Mouse (Mus musculus) embryonic facial prominence, embryonic 11.5 days (tissue): ENCODE results near the gene Ccdc188. TPM values are rescaled to one million over a fixed set of nuclear protein-coding genes. Genes with fewer than 3 reads are reported as not detected.

Source experiments
- ATAC-seq: fragments of 200-750 bp; cut with Nextera tagmentation; replicated peaks from 2 replicates; pipeline ENCODE4 v1.8.0; 2017; ENCODE audit warnings: low read depth; ENCODE audit not compliant: insufficient number of reproducible peaks, low FRiP score, low TSS enrichment
- DNase-seq: peaks from one replicate; pipeline ENCODE4 v3.0.0-alpha.2; 2015; ENCODE audit warnings: low spot score
- H3K27ac ChIP-seq: fragments of 300-500 bp; sonication (generic); replicated peaks from 2 replicates; pipeline ENCODE4 v1.5.1; 2014; ENCODE audit warnings: mild to moderate bottlenecking, low read depth, low read length, control low read depth
- H3K27me3 ChIP-seq: fragments of 300-500 bp; sonication (generic); 2 replicates; pipeline ENCODE4 v1.6.1; 2014; ENCODE audit warnings: mild to moderate bottlenecking, low read length, moderate library complexity, mixed read lengths; ENCODE audit not compliant: control insufficient read depth, insufficient read depth
- H3K36me3 ChIP-seq: fragments of 300-500 bp; sonication (generic); replicated peaks from 2 replicates; pipeline ENCODE4 v1.6.1; 2014; ENCODE audit warnings: low read depth, mild to moderate bottlenecking, low read length, moderate library complexity, mixed read lengths; ENCODE audit not compliant: control insufficient read depth, insufficient read depth
- H3K4me1 ChIP-seq: fragments of 300-500 bp; sonication (generic); 2 replicates; pipeline ENCODE4 v1.6.1; 2014; ENCODE audit warnings: low read length, mixed read lengths; ENCODE audit not compliant: control insufficient read depth, insufficient read depth
- H3K4me2 ChIP-seq: fragments of 300-500 bp; sonication (generic); 2 replicates; pipeline ENCODE4 v1.6.1; 2014; ENCODE audit warnings: low read depth, mild to moderate bottlenecking, control low read depth, low read length, moderate library complexity
- H3K4me3 ChIP-seq: fragments of 300-500 bp; sonication (generic); 2 replicates; pipeline ENCODE4 v1.5.1; 2014; ENCODE audit warnings: low read depth, low read length, control low read depth
- H3K9ac ChIP-seq: fragments of 300-500 bp; sonication (generic); replicated peaks from 2 replicates; pipeline ENCODE4 v1.6.1; 2014; ENCODE audit warnings: mild to moderate bottlenecking, control low read depth, low read length
- H3K9me3 ChIP-seq: fragments of 300-500 bp; sonication (generic); replicated peaks from 2 replicates; pipeline ENCODE4 v1.6.1; 2016; ENCODE audit warnings: mild to moderate bottlenecking, low read length, inconsistent platforms, mixed read lengths; ENCODE audit not compliant: control insufficient read depth
- WGBS: fragments of 180-500 bp; shearing (Covaris S2); extraction: QIAGEN DNeasy Blood & Tissue Kit; methylation state at CpG from one replicate; pipeline ENCODE4 v1.1.7; 2014; 5-methylcytosine and 5-hydroxymethylcytosine counted together
- polyA plus RNA-seq: library from polyadenylated mRNA; unstranded; fragments of >200 nt; fragmentation: Nextera tagmentation; extraction: Ambion mirVana; gene quantifications from 2 replicates; pipeline ENCODE4 v1.2.1, GENCODE M21; 2014

Gene Ccdc188
- polyA plus RNA-seq, 1 experiment from 2014 or later: not detected

GRCm38 (mm10) chr16:18179591-18179990, 38.1 kb upstream of the Ccdc188 start:
- Histone ChIP-seq H3K4me1 (no peaks in the 10 kb centered on the region), H3K27ac (no peak overlapping the region), H3K9ac (no peak overlapping the region), H3K4me2 (no peak overlapping the region), H3K27me3 (no peaks in the 10 kb centered on the region), H3K36me3 (no peaks in the 10 kb centered on the region), H3K9me3 (no peaks in the 10 kb centered on the region), H3K4me3 (no peak overlapping the region)
- ATAC-seq: no peak
- no peak for DNase-seq
- 16% methylated on average over 2 of the region's 2 CpGs for WGBS

- 56% methylated on average over 10 of the region's 10 CpGs for WGBS
- Histone ChIP-seq H3K4me3 (no peak overlapping the region), H3K4me1 (no peaks in the 10 kb centered on the region), H3K27ac (no peak overlapping the region), H3K9me3 (no peaks in the 10 kb centered on the region), H3K27me3 (no peaks in the 10 kb centered on the region), H3K9ac (no peak overlapping the region), H3K36me3 (no peaks in the 10 kb centered on the region), H3K4me2 (no peak overlapping the region)
- DNase-seq (no peak), ATAC-seq (no peak)
Measured at GRCm38 (mm10) chr16:18181398-18181797, 36.3 kb upstream of the Ccdc188 start.

- Histone ChIP-seq H3K27ac (no peak overlapping the region), H3K4me1 (no peaks in the 10 kb centered on the region), H3K9ac (no peak overlapping the region), H3K4me2 (no peak overlapping the region), H3K36me3 (no peaks in the 10 kb centered on the region), H3K9me3 (no peaks in the 10 kb centered on the region), H3K4me3 (no peak overlapping the region), H3K27me3 (no peaks in the 10 kb centered on the region)
- ATAC-seq: no peak
- 85% methylated on average over 8 of the region's 8 CpGs for WGBS
- DNase-seq: no peak
Measured at GRCm38 (mm10) chr16:18182766-18183165, 34.9 kb upstream of the Ccdc188 start.

GRCm38 (mm10) chr16:18185715-18186449, 31.8 kb upstream of the Ccdc188 start:
- Histone ChIP-seq H3K4me3 (no peak overlapping the region), H3K27me3 (no peaks in the 10 kb centered on the region), H3K27ac (no peak overlapping the region), H3K9me3 (no peaks in the 10 kb centered on the region), H3K9ac (no peak overlapping the region), H3K36me3 (no peaks in the 10 kb centered on the region), H3K4me2 (no peak overlapping the region), H3K4me1 (no peaks in the 10 kb centered on the region)
- DNase-seq (no peak), ATAC-seq (no peak)
- WGBS: 83% methylated on average over 8 of the region's 8 CpGs

- 82% methylated on average over 4 of the region's 4 CpGs for WGBS
- no peaks in the 10 kb centered on the region for H3K9me3 ChIP-seq
- no peak overlapping the region for H3K4me2 ChIP-seq
- no peak for ATAC-seq
- DNase-seq: no peak
- H3K27me3 ChIP-seq: no peaks in the 10 kb centered on the region
- H3K9ac ChIP-seq: no peak overlapping the region
- H3K4me3 ChIP-seq: no peak overlapping the region
- no peaks in the 10 kb centered on the region for H3K36me3 ChIP-seq
- no peaks in the 10 kb centered on the region for H3K4me1 ChIP-seq
- H3K27ac ChIP-seq: no peak overlapping the region
Measured at GRCm38 (mm10) chr16:18186798-18187197, 30.9 kb upstream of the Ccdc188 start.

- no peak overlapping the region for H3K4me3 ChIP-seq
- H3K9me3 ChIP-seq: no peaks in the 10 kb centered on the region
- DNase-seq: no peak
- no peak overlapping the region for H3K4me2 ChIP-seq
- H3K27ac ChIP-seq: no peak overlapping the region
- H3K9ac ChIP-seq: no peak overlapping the region
- 86% methylated on average over 3 of the region's 3 CpGs for WGBS
- H3K27me3 ChIP-seq: no peaks in the 10 kb centered on the region
- H3K36me3 ChIP-seq: no peaks in the 10 kb centered on the region
- no peak for ATAC-seq
- H3K4me1 ChIP-seq: no peaks in the 10 kb centered on the region
Measured at GRCm38 (mm10) chr16:18187221-18187620, 30.5 kb upstream of the Ccdc188 start.

- 76% methylated on average over 2 of the region's 2 CpGs for WGBS
- Histone ChIP-seq H3K27me3 (no peaks in the 10 kb centered on the region), H3K9me3 (no peaks in the 10 kb centered on the region), H3K27ac (no peak overlapping the region), H3K36me3 (no peaks in the 10 kb centered on the region), H3K4me3 (no peak overlapping the region), H3K4me1 (no peaks in the 10 kb centered on the region), H3K9ac (no peak overlapping the region), H3K4me2 (no peak overlapping the region)
- no peak for ATAC-seq
- DNase-seq: no peak
Measured at GRCm38 (mm10) chr16:18191006-18191405, 26.7 kb upstream of the Ccdc188 start.

GRCm38 (mm10) chr16:18194208-18194985, 23.3 kb upstream of the Ccdc188 start:
- WGBS: 79% methylated on average over 15 of the region's 15 CpGs
- no peak overlapping the region for H3K4me2 ChIP-seq
- no peak for DNase-seq
- H3K36me3 ChIP-seq: no peaks in the 10 kb centered on the region
- H3K4me1 ChIP-seq: no peaks in the 10 kb centered on the region
- H3K9me3 ChIP-seq: no peaks in the 10 kb centered on the region
- H3K9ac ChIP-seq: no peak overlapping the region
- no peak overlapping the region for H3K27ac ChIP-seq
- H3K4me3 ChIP-seq: no peak overlapping the region
- H3K27me3 ChIP-seq: no peaks in the 10 kb centered on the region
- peak; percentile 27; the same call in 1 of the 2 replicates for ATAC-seq
